Mouse (Mus musculus) frontal cortex, adult 2 months (tissue): ENCODE data around the gene Prl3d2. TPM values are rescaled to one million over a fixed set of nuclear protein-coding genes. Genes with fewer than 3 reads are reported as not detected.
"Not testable (repeated sequence)": the region's sequence is repeated elsewhere in the genome, so short reads cannot be mapped to it uniquely, and the experiment has no call there.

Source experiments
- DNase-seq, 2 experiments: peaks; one replicate each; pipeline ENCODE4 v3.0.0; 2022; ENCODE audit warnings: low spot score in 1 of 2; ENCODE audit errors: extremely low spot score in 1 of 2
- polyA plus RNA-seq: library from polyadenylated mRNA; depleted of rRNA; stranded (reverse); fragments of >200 nt; gene quantifications from 2 replicates; pipeline ENCODE4 v1.2.3, GENCODE M21; 2012; rRNA removed

Prl3d2 gene
- polyA plus RNA-seq = not detected in 2 replicates

- not testable (repeated sequence) for DNase-seq
Measured at GRCm38 (mm10) chr13:27121398-27121797, at the start of gene Prl3d2. Gene Prl3d2, plus strand, starts transcription at chr13:27121698.

- DNase-seq = not testable (repeated sequence)
Measured at GRCm38 (mm10) chr13:27093890-27094289, 27.6 kb upstream of the Prl3d2 start, which contains the start of gene Prl3d1. Gene Prl3d1, plus strand, starts transcription at chr13:27094190.

GRCm38 (mm10) chr13:27148264-27148663 is 26.8 kb downstream of the Prl3d2 start:
- DNase-seq = no peak

DNA sequence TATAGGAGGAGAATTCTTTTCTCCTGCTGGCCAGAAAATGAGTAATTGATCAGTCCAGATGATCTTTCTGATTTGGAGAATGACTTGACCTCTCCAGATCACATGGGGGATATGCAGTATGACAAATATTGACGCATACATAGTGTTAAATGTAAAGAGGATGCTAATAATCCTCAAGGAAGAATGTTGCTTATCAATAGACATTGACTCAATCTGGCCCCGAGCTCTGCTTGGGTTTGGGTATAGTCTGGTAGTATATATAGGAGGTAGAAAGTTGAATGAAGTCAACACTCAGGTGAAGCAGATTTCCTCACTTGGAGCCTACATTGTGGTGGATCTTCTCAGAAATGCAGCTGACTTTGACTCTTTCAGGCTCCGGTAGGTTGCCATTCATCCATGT is 35.0 kb downstream of the Prl3d2 start, which contains the start of gene Prl3d3:
TSS of gene Prl3d3 (plus strand) at position 301 of the 400 bp plus-strand sequence.
- DNase-seq = not testable (repeated sequence)

Other genes starting within 250 kb of the Prl3d2 start
- gene Prl, start 64.1 kb upstream of the Prl3d2 start, polyA plus RNA-seq = 0.34 TPM in 1 of 2 replicates, not detected in the other
- gene Prl3d1, start 27.5 kb upstream of the Prl3d2 start, polyA plus RNA-seq = 0.18 and 1.1 TPM in 2 replicates
- not detected in 2 replicates for gene Prl3d3, start 35.1 kb downstream of the Prl3d2 start, polyA plus RNA-seq
- gene Prl3c1, start 75.0 kb downstream of the Prl3d2 start, polyA plus RNA-seq = not detected in 2 replicates
- gene Prl3b1, start 120.1 kb downstream of the Prl3d2 start, polyA plus RNA-seq = 25.7 and 68.4 TPM in 2 replicates
- gene Prl3a1, start 137.7 kb downstream of the Prl3d2 start, polyA plus RNA-seq = not detected in 2 replicates
- 0.28 and 0.63 TPM in 2 replicates for gene Prl6a1, start 190.9 kb downstream of the Prl3d2 start, polyA plus RNA-seq
- gene Prl8a2, start 224.0 kb downstream of the Prl3d2 start, polyA plus RNA-seq = 1.9 and 6.0 TPM in 2 replicates